Mouse (Mus musculus): ENCODE measurements around the gene Tubgcp6.

Tubgcp6 gene

GRCm38 (mm10) chr15:89122649-89123366, at the start of gene Tubgcp6:
Tubgcp6 (minus strand) TSS chr15:89123112.
- DNase-seq (ENCODE audit: low spot score in 2 of 2) = peak; percentile 93 to 94

- no peak for DNase-seq (ENCODE audit: low spot score in 2 of 2)
These were observed 49.5 kb upstream of the Tubgcp6 start for GRCm38 (mm10) chr15:89172276-89172935.

GRCm38 (mm10) chr15:89171526-89172051, 48.7 kb upstream of the Tubgcp6 start:
- no peak for DNase-seq (ENCODE audit: low spot score in 2 of 2)

GRCm38 (mm10) chr15:89170102-89170501, 47.2 kb upstream of the Tubgcp6 start:
- DNase-seq (ENCODE audit: low spot score in 2 of 2) = no peak

GRCm38 (mm10) chr15:89169431-89169830, 46.5 kb upstream of the Tubgcp6 start:
- DNase-seq (ENCODE audit: low spot score in 2 of 2) = peak; percentile 84 to 85

- DNase-seq (ENCODE audit: low spot score in 2 of 2) = no peak
These were observed 46.0 kb upstream of the Tubgcp6 start for GRCm38 (mm10) chr15:89168922-89169321.

GRCm38 (mm10) chr15:89165478-89165877, 42.6 kb upstream of the Tubgcp6 start:
- DNase-seq (ENCODE audit: low spot score in 2 of 2) = no peak

- no peak for DNase-seq (ENCODE audit: low spot score in 2 of 2)
These were observed 38.5 kb upstream of the Tubgcp6 start for GRCm38 (mm10) chr15:89161397-89161796.

GRCm38 (mm10) chr15:89158516-89158915, 35.6 kb upstream of the Tubgcp6 start:
- DNase-seq (ENCODE audit: low spot score in 2 of 2) = no peak

GRCm38 (mm10) chr15:89157954-89158353, 35.0 kb upstream of the Tubgcp6 start:
- no peak for DNase-seq (ENCODE audit: low spot score in 2 of 2)

GRCm38 (mm10) chr15:89152312-89152711, 29.4 kb upstream of the Tubgcp6 start:
- no peak for DNase-seq (ENCODE audit: low spot score in 2 of 2)

- no peak for DNase-seq (ENCODE audit: low spot score in 2 of 2)
These were observed 27.1 kb upstream of the Tubgcp6 start for GRCm38 (mm10) chr15:89150041-89150390.

- DNase-seq (ENCODE audit: low spot score in 2 of 2) = no peak
These were observed 26.5 kb upstream of the Tubgcp6 start, which contains the start of gene Mapk11 for GRCm38 (mm10) chr15:89149271-89150040. Mapk11 (minus strand) TSS chr15:89149628.

GRCm38 (mm10) chr15:89148496-89149270, 25.8 kb upstream of the Tubgcp6 start:
- DNase-seq (ENCODE audit: low spot score in 2 of 2) = no peak

GRCm38 (mm10) chr15:89147895-89148294, 25.0 kb upstream of the Tubgcp6 start:
- no peak for DNase-seq (ENCODE audit: low spot score in 2 of 2)

- DNase-seq (ENCODE audit: low spot score in 2 of 2) = no peak
These were observed 24.5 kb upstream of the Tubgcp6 start for GRCm38 (mm10) chr15:89147456-89147855.

- DNase-seq (ENCODE audit: low spot score in 2 of 2) = peak; percentile 61 to 68
These were observed 24.1 kb upstream of the Tubgcp6 start for GRCm38 (mm10) chr15:89147024-89147423.

- peak; percentile 76 to 82 for DNase-seq (ENCODE audit: low spot score in 2 of 2)
These were observed 23.6 kb upstream of the Tubgcp6 start for GRCm38 (mm10) chr15:89146537-89146936.

GRCm38 (mm10) chr15:89145813-89146350, 23.0 kb upstream of the Tubgcp6 start:
- no peak for DNase-seq (ENCODE audit: low spot score in 2 of 2)

- DNase-seq (ENCODE audit: low spot score in 2 of 2) = no peak
These were observed 22.1 kb upstream of the Tubgcp6 start for GRCm38 (mm10) chr15:89144965-89145364.

GRCm38 (mm10) chr15:89143134-89143533, 20.2 kb upstream of the Tubgcp6 start:
- no peak for DNase-seq (ENCODE audit: low spot score in 2 of 2)

All from right cerebral cortex, postnatal 36 days (tissue).